Mouse (Mus musculus) forebrain, embryonic 16.5 days (tissue): Measurements from ENCODE around the gene Tlr2. TPM values are rescaled to one million over a fixed set of nuclear protein-coding genes. Genes with fewer than 3 reads are reported as not detected.
"Not testable (repeated sequence)": the region's sequence is repeated elsewhere in the genome, so short reads cannot be mapped to it uniquely, and the experiment has no call there.

Source experiments
- ATAC-seq: fragments of 200-750 bp; cut with Nextera tagmentation; 2 replicates; pipeline ENCODE4 v1.8.0; 2017; ENCODE audit warnings: mild to moderate bottlenecking, moderate library complexity
- H3K27ac ChIP-seq: fragments of 300-500 bp; sonication (generic); 2 replicates; pipeline ENCODE4 v1.5.1; 2014; ENCODE audit warnings: low read length, control low read depth
- H3K27me3 ChIP-seq: fragments of 300-500 bp; sonication (generic); replicated peaks from 2 replicates; pipeline ENCODE4 v1.6.1; 2014; ENCODE audit warnings: low read length; ENCODE audit not compliant: control insufficient read depth, insufficient read depth
- H3K36me3 ChIP-seq: fragments of 300-500 bp; sonication (generic); 2 replicates; pipeline ENCODE4 v1.6.1; 2014; ENCODE audit not compliant: control insufficient read depth, insufficient read depth
- H3K4me1 ChIP-seq: fragments of 300-500 bp; sonication (generic); replicated peaks from 2 replicates; pipeline ENCODE4 v1.6.1; 2014; ENCODE audit warnings: low read length; ENCODE audit not compliant: control insufficient read depth, insufficient read depth
- H3K4me2 ChIP-seq: fragments of 300-500 bp; sonication (generic); 2 replicates; pipeline ENCODE4 v1.6.1; 2014; ENCODE audit warnings: mild to moderate bottlenecking, low read length, control low read depth
- H3K4me3 ChIP-seq: fragments of 300-500 bp; sonication (generic); replicated peaks from 2 replicates; pipeline ENCODE4 v1.5.1; 2014; ENCODE audit warnings: mild to moderate bottlenecking, low read length, control low read depth
- H3K9ac ChIP-seq: fragments of 300-500 bp; sonication (generic); replicated peaks from 2 replicates; pipeline ENCODE4 v1.6.1; 2014; ENCODE audit warnings: low read depth, low read length, control low read depth
- H3K9me3 ChIP-seq: fragments of 300-500 bp; sonication (generic); 2 replicates; pipeline ENCODE4 v1.6.1; 2016; ENCODE audit warnings: low read length; ENCODE audit not compliant: control insufficient read depth
- WGBS: fragments of 180-500 bp; shearing (Covaris S2); extraction: QIAGEN DNeasy Blood & Tissue Kit; methylation state at CpG from one replicate; pipeline ENCODE4 v1.1.7; 2014; 5-methylcytosine and 5-hydroxymethylcytosine counted together
- polyA plus RNA-seq: library from polyadenylated mRNA; unstranded; fragments of >200 nt; fragmentation: Nextera tagmentation; extraction: Ambion mirVana; gene quantifications from 2 replicates; pipeline ENCODE4 v1.2.1, GENCODE M21; 2015

The Tlr2 gene
- polyA plus RNA-seq, 1 experiment from 2014 or later = 0.84 TPM

DNA sequence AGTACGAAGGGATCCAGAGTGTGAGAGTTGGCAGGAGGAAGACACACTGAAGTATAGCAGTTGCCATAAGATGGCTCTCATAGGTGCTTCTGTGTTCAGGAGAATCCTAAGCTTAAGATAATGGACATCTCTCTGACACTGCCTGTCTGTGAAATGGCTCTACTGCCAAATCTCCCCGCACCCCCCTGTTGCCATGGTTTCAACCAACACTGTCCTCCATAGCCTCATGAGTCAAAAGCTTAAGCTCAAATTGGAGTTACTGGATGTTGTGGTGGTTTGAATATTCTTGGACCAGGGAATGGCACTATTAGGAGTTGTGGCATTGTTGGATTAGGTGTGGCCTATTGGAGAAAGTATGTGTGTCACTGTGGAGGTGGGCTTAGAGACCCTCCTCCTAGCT is 28.2 kb upstream of the Tlr2 start:
- Histone ChIP-seq H3K4me3 (no peak overlapping the region), H3K9me3 (no peaks in the 10 kb centered on the region), H3K4me2 (no peak overlapping the region), H3K27me3 (no peaks in the 10 kb centered on the region), H3K4me1 (no peaks in the 10 kb centered on the region), H3K27ac (no peak overlapping the region), H3K9ac (no peak overlapping the region), H3K36me3 (no peaks in the 10 kb centered on the region)
- WGBS = 95% methylated on average over 2 of the region's 2 CpGs
- no peak for ATAC-seq

GRCm38 (mm10) chr3:83867026-83867425 is 25.5 kb upstream of the Tlr2 start:
- ATAC-seq, H3K4me1 ChIP-seq, H3K27me3 ChIP-seq, H3K4me2 ChIP-seq, H3K9ac ChIP-seq, H3K36me3 ChIP-seq, H3K4me3 ChIP-seq, H3K9me3 ChIP-seq, H3K27ac ChIP-seq: not testable (repeated sequence)

DNA sequence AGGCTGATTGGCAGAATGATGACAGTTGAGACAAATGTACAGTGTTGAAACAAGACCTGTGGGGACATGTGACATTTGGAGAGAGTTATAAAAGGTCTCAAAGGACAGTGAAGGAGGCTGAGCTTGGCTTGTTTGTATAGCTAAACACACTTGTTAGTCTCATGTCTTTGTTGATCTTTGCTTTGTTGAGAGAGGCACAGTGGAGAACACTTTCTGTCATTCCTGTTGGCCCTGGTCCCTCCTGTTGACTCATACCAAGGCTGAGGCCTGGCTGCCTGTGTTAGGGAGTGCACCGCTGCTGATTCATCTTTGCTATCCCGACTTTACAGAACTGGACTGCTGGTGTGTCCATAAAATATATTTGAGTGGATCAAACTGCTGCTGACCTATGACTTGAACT is 23.6 kb upstream of the Tlr2 start:
- no peak overlapping the region for H3K9ac ChIP-seq
- H3K27me3 ChIP-seq = no peaks in the 10 kb centered on the region
- H3K4me1 ChIP-seq = no peaks in the 10 kb centered on the region
- no peak overlapping the region for H3K27ac ChIP-seq
- ATAC-seq = no peak
- 90% methylated on average over 2 of the region's 2 CpGs for WGBS
- no peak overlapping the region for H3K4me2 ChIP-seq
- no peak overlapping the region for H3K4me3 ChIP-seq
- H3K36me3 ChIP-seq = no peaks in the 10 kb centered on the region
- H3K9me3 ChIP-seq = no peaks in the 10 kb centered on the region

GRCm38 (mm10) chr3:83864064-83864548 is 22.5 kb upstream of the Tlr2 start:
- H3K9me3 ChIP-seq = no peaks in the 10 kb centered on the region
- H3K36me3 ChIP-seq = no peaks in the 10 kb centered on the region
- H3K4me2 ChIP-seq = no peak overlapping the region
- ATAC-seq = no peak
- no peaks in the 10 kb centered on the region for H3K4me1 ChIP-seq
- no peak overlapping the region for H3K27ac ChIP-seq
- WGBS = 64% methylated on average over 9 of the region's 9 CpGs
- H3K9ac ChIP-seq = no peak overlapping the region
- no peaks in the 10 kb centered on the region for H3K27me3 ChIP-seq
- no peak overlapping the region for H3K4me3 ChIP-seq

GRCm38 (mm10) chr3:83862956-83863355 is 21.4 kb upstream of the Tlr2 start:
- Histone ChIP-seq H3K4me1 (no peaks in the 10 kb centered on the region), H3K36me3 (no peaks in the 10 kb centered on the region), H3K4me3 (no peak overlapping the region), H3K9ac (no peak overlapping the region), H3K4me2 (no peak overlapping the region), H3K27me3 (no peaks in the 10 kb centered on the region), H3K9me3 (no peaks in the 10 kb centered on the region), H3K27ac (no peak overlapping the region)
- WGBS = 48% methylated on average over 1 of the region's 1 CpGs
- no peak for ATAC-seq

GRCm38 (mm10) chr3:83859595-83859994 is 18.0 kb upstream of the Tlr2 start:
- ATAC-seq = no peak
- no peaks in the 10 kb centered on the region for H3K36me3 ChIP-seq
- 95% methylated on average over 7 of the region's 7 CpGs for WGBS
- H3K4me3 ChIP-seq = no peak overlapping the region
- H3K4me1 ChIP-seq = no peaks in the 10 kb centered on the region
- H3K9ac ChIP-seq = no peak overlapping the region
- no peaks in the 10 kb centered on the region for H3K27me3 ChIP-seq
- no peak overlapping the region for H3K27ac ChIP-seq
- H3K4me2 ChIP-seq = no peak overlapping the region
- no peaks in the 10 kb centered on the region for H3K9me3 ChIP-seq

- Histone ChIP-seq H3K4me1 (no peaks in the 10 kb centered on the region), H3K9ac (no peak overlapping the region), H3K4me3 (no peak overlapping the region), H3K9me3 (no peaks in the 10 kb centered on the region), H3K36me3 (no peaks in the 10 kb centered on the region), H3K27me3 (no peaks in the 10 kb centered on the region), H3K4me2 (no peak overlapping the region), H3K27ac (no peak overlapping the region)
- 82% methylated on average over 3 of the region's 3 CpGs for WGBS
- no peak for ATAC-seq
These were observed 17.5 kb upstream of the Tlr2 start for GRCm38 (mm10) chr3:83859071-83859470.

- Histone ChIP-seq H3K27me3 (no peaks in the 10 kb centered on the region), H3K9me3 (no peaks in the 10 kb centered on the region), H3K9ac (no peak overlapping the region), H3K4me3 (no peak overlapping the region), H3K4me2 (no peak overlapping the region), H3K4me1 (no peaks in the 10 kb centered on the region), H3K27ac (no peak overlapping the region), H3K36me3 (no peaks in the 10 kb centered on the region)
- no peak for ATAC-seq
- 94% methylated on average over 13 of the region's 13 CpGs for WGBS
These were observed 16.1 kb upstream of the Tlr2 start for GRCm38 (mm10) chr3:83857621-83858020.

DNA sequence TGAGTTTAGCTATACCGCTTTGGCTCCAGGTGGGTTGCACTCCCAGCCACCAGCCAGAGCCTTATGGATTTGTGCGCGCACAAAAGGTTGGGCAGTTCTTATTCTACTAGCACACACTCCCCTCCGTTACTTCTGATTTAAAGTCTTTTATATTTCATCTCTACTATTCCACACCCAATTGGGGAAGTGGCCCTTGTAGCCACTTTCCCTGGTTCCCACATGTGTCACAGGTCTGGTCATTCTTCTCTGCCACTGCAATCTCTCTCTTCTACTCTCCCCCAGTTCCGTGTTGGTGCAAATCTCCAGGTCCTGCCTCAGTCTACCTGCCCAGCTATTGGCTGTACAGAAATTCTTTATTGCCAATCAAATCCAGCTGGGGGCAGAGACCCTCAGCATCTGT is 14.1 kb upstream of the Tlr2 start:
- no peak for ATAC-seq
- Histone ChIP-seq H3K36me3 (no peaks in the 10 kb centered on the region), H3K9me3 (no peaks in the 10 kb centered on the region), H3K4me1 (no peaks in the 10 kb centered on the region), H3K4me2 (no peak overlapping the region), H3K27me3 (no peaks in the 10 kb centered on the region), H3K9ac (no peak overlapping the region), H3K27ac (no peak overlapping the region), H3K4me3 (no peak overlapping the region)
- WGBS = 93% methylated on average over 5 of the region's 5 CpGs

GRCm38 (mm10) chr3:83849341-83849740 is 7.8 kb upstream of the Tlr2 start:
- no peak overlapping the region for H3K9ac ChIP-seq
- no peaks in the 10 kb centered on the region for H3K27me3 ChIP-seq
- no peaks in the 10 kb centered on the region for H3K4me1 ChIP-seq
- H3K36me3 ChIP-seq = no peaks in the 10 kb centered on the region
- H3K27ac ChIP-seq = no peak overlapping the region
- 75% methylated on average over 2 of the region's 2 CpGs for WGBS
- no peak overlapping the region for H3K4me2 ChIP-seq
- ATAC-seq = no peak
- H3K4me3 ChIP-seq = no peak overlapping the region
- H3K9me3 ChIP-seq = no peaks in the 10 kb centered on the region
